Mouse (Mus musculus) liver, embryonic 14.5 days (tissue): ENCODE measurements around the gene Klrb1.

Source experiments
- CTCF ChIP-seq: IDR thresholded peaks from 2 replicates; pipeline ENCODE4 v1.5.1; 2016; ENCODE audit warnings: antibody characterized with exemption, low read depth, control low read depth
- EP300 ChIP-seq: IDR thresholded peaks from 2 replicates; pipeline ENCODE4 v1.6.1; 2016; ENCODE audit warnings: antibody characterized with exemption, low read depth

DNA sequence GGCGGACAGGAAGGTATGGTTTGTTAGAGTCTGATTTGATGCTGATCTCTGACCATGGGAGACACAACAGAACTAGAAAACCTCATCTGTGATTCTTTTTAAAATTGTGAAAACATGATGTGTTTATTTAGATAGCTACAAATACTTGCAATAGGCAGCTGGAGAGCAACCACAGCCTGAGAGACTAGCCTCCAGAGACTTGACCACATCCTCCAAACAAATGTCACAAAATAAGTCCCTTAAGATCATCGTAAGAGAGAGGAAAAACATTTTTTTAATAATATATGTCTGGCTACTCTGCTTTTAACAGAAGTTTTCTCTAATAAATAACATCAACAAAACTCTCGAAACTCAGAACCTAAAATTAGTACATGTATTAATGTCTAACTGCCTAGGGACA, 9.2 kb upstream of the Klrb1 start:
- no peak for TF ChIP-seq CTCF
- no peak for TF ChIP-seq EP300
